Mouse (Mus musculus) v-Abl transformed pro-B cells (cell line): ENCODE measurements around the gene Elmo3.

ENCODE experiments used
- in situ Hi-C, 2 experiments: fragments of 400-800 bp; cut with MboI; formaldehyde crosslinking; loops; one replicate each; pipeline ENCODE4 v1.15.1; 2025; ENCODE audit not compliant: unreplicated experiment in 2 of 2

Elmo3 gene

DNA sequence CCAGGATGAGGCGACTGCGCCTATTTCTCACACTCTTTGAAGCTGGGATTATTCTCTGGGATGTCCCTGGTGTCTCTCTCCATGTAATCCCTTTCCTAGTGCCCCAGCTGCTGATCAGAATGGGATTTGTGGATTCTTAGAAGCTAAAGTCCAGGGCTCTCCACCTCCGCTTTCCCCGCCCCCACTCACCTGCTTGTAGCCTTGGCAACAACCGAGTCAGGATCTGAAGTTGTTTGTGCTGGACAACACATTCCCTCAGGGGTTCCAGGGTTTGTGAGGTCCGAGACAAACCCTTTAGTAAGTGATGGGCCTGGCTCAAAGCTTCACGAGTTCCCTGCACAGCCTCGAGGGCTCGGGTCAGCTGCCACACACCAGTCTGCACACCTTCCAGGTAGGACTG, 10.6 kb upstream of the Elmo3 start:
- in situ Hi-C loops, result loop anchor here (5.0 kb wide), 3 partner anchors 53 to 642 kb away; partner anchors contain the start of genes Fhod1 (in 1 of the 2) and Slc9a5 (in 1 of the 2)

DNA sequence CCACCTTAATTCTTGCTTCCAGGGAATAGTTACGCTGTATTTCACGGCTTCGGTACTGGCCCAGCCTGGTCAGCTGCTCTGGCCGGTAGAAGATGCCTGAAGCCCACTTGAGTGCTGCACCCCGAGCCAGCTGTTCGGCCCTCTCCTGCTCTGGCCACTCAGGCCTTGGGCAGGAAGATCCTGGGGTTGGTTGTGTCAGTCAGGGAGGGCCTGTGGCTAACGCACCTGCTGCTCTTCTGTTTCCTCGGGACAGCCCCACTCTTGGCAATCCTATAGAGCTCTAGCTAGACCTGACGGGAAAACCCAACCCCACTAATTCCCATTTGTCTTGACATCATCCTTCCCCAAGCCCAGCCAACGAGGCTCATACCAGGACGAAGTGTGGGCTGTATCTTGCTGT, 10.1 kb upstream of the Elmo3 start:
- in situ Hi-C loops, result no loop called here

- in situ Hi-C loops, result no loop called here
Observed at GRCm38 (mm10) chr8:105295895-105296573, 9.4 kb upstream of the Elmo3 start, which contains the start of gene Exoc3l. Gene Exoc3l, minus strand, starts transcription at chr8:105296101.

- in situ Hi-C loops, result no loop called here
Observed at GRCm38 (mm10) chr8:105297511-105298192, 7.7 kb upstream of the Elmo3 start, which contains the start of gene E2f4. Gene E2f4, plus strand, starts transcription at chr8:105297663.

- in situ Hi-C loops, result no loop called here
Observed at GRCm38 (mm10) chr8:105298351-105299252, 6.8 kb upstream of the Elmo3 start.

- in situ Hi-C loops, result no loop called here
Observed at GRCm38 (mm10) chr8:105299962-105300361, 5.4 kb upstream of the Elmo3 start.

GRCm38 (mm10) chr8:105303396-105303795, 2.0 kb upstream of the Elmo3 start:
- in situ Hi-C loops, result no loop called here

GRCm38 (mm10) chr8:105303874-105304273, 1.5 kb upstream of the Elmo3 start:
- in situ Hi-C loops, result no loop called here

GRCm38 (mm10) chr8:105304325-105305210, 833 bp upstream of the Elmo3 start:
- in situ Hi-C loops, result no loop called here

GRCm38 (mm10) chr8:105306146-105306691, 818 bp downstream of the Elmo3 start:
- in situ Hi-C loops, result no loop called here

- in situ Hi-C loops, result no loop called here
Observed at GRCm38 (mm10) chr8:105307670-105308069, 2.3 kb downstream of the Elmo3 start.

DNA sequence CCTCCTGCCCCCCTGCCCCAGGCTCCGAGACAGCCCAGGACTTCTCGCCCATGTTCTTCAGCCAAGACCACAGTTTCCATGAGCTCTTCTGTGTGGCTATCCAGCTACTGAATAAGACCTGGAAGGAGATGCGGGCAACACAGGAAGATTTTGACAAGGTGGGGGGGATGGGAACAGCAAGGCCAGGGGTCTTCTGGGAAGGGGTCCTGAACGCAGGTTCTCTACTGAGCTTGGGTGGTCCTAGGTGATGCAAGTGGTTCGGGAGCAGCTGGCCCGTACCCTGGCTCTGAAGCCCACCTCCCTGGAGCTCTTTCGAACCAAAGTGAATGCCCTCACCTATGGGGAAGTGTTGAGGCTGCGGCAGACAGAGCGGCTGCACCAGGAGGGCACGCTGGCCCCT, 3.0 kb downstream of the Elmo3 start:
- in situ Hi-C loops, result no loop called here

- in situ Hi-C loops, result no loop called here
Observed at GRCm38 (mm10) chr8:105309142-105309847, 3.9 kb downstream of the Elmo3 start.

DNA sequence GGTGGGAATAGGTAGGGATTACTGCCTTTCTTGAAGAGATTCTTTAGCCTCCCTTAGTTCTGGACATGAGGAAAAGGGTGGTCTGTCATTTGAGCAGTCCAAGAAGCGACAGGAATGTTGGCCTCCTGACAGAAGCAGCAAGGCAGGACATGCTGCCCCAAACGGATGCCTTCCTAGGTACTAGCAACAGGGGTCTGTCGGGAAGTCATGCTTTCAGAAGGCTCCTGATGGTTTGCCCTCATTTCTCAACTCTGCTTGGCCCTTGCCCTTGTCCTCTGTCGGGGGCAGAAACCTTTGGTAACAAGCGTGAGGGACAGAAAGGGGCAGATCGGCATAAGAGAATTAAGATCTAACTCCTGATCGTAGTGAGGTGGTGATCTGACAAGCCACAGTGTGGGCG, 4.7 kb downstream of the Elmo3 start:
- in situ Hi-C loops, result no loop called here

DNA sequence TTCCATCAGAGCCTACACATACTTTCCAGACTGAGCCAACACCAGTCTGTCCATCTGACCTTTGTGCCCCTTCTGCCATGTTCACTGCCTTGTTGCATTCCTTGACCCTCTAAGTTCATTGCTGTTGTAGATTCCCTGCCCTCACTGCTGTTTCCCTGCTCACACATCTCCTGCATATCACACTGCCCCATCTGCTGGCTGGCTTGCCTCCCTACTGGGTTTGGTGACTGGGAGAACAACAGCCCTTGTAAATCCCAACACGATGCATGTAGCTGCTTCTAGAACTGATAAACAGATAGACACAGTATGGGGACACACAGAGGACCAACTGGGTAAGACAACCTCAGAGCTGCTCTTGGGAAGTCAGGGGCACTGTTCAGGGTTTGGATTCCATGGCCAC, 6.3 kb downstream of the Elmo3 start:
- in situ Hi-C loops, result no loop called here

DNA sequence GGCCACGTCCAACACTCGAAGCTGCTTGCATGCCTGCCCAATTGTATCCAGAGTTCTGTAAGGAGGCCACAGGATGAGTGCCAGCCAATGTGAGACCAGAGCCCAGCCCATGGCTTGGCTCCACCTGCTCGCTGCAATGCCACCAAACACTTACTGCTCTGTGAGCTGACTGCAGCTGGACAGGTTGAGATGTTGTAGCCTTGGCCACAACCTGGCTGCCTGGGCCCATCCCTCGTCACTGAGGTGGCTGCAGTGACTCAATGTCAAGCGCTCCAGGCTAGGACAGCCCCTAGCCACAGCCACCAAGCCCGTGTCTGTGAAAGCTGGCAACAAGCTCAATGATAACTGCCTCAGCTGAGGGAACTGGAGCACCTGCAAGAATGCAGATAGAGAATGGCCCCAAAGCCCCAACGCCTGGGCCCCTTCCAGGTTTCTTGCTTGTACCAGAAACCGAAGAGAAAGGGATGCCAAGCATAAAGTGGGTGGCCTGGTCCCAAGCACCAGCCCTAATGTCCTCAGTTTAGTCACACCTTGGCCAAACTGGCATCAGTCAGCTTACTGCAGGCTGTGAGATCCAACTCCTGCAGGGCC, 7.6 kb downstream of the Elmo3 start:
- in situ Hi-C loops, result no loop called here

GRCm38 (mm10) chr8:105313622-105314402, 8.4 kb downstream of the Elmo3 start:
- in situ Hi-C loops, result no loop called here
